Mouse (Mus musculus) heart, postnatal 0 days (tissue): ENCODE measurements around the gene Arhgap15. TPM values are rescaled to one million over a fixed set of nuclear protein-coding genes. Genes with fewer than 3 reads are reported as not detected.

Source experiments
- ATAC-seq: fragments of 200-750 bp; cut with Nextera tagmentation; 2 replicates; pipeline ENCODE4 v1.8.0; 2017; ENCODE audit warnings: low read depth, moderate number of reproducible peaks, moderate library complexity; ENCODE audit not compliant: insufficient read depth
- DNase-seq: peaks from one replicate; pipeline ENCODE4 v3.0.0-alpha.2; 2016; ENCODE audit warnings: low spot score
- H3K27ac ChIP-seq: fragments of 300-500 bp; sonication (generic); 2 replicates; pipeline ENCODE4 v1.5.1; 2014; ENCODE audit warnings: low read depth, mild to moderate bottlenecking
- H3K27me3 ChIP-seq: fragments of 300-500 bp; sonication (generic); 2 replicates; pipeline ENCODE4 v1.6.1; 2014; ENCODE audit warnings: low read length, mixed read lengths; ENCODE audit not compliant: control insufficient read depth, insufficient read depth
- H3K36me3 ChIP-seq: fragments of 300-500 bp; sonication (generic); replicated peaks from 2 replicates; pipeline ENCODE4 v1.6.1; 2014; ENCODE audit warnings: low read length, mixed read lengths; ENCODE audit not compliant: control insufficient read depth, insufficient read depth
- H3K4me1 ChIP-seq: fragments of 300-500 bp; sonication (generic); 2 replicates; pipeline ENCODE4 v1.6.1; 2014; ENCODE audit warnings: antibody characterized with exemption; ENCODE audit not compliant: control insufficient read depth, insufficient read depth
- H3K4me2 ChIP-seq: fragments of 300-500 bp; sonication (generic); 2 replicates; pipeline ENCODE4 v1.6.1; 2014; ENCODE audit warnings: low read depth, mild to moderate bottlenecking, low read length, moderate library complexity
- H3K4me3 ChIP-seq: fragments of 300-500 bp; sonication (generic); 2 replicates; pipeline ENCODE4 v1.5.1; 2014; ENCODE audit warnings: low read depth, low read length
- H3K9ac ChIP-seq: fragments of 300-500 bp; sonication (generic); replicated peaks from 2 replicates; pipeline ENCODE4 v1.6.1; 2014; ENCODE audit warnings: low read depth, low read length, mixed read lengths
- H3K9me3 ChIP-seq: fragments of 300-500 bp; sonication (generic); replicated peaks from 2 replicates; pipeline ENCODE4 v1.6.1; 2016; ENCODE audit warnings: low read length; ENCODE audit not compliant: control insufficient read depth
- CTCF ChIP-seq: IDR thresholded peaks from 2 replicates; pipeline ENCODE4 v1.5.1; 2016; ENCODE audit warnings: antibody characterized with exemption, control low read depth, low read depth
- EP300 ChIP-seq: IDR thresholded peaks from 2 replicates; pipeline ENCODE4 v1.6.1; 2016; ENCODE audit warnings: antibody characterized with exemption, low read depth
- WGBS: fragments of 180-500 bp; shearing (Covaris S2); extraction: QIAGEN DNeasy Blood & Tissue Kit; methylation state at CpG from one replicate; pipeline ENCODE4 v1.1.7; 2014; 5-methylcytosine and 5-hydroxymethylcytosine counted together
- polyA plus RNA-seq: library from polyadenylated mRNA; unstranded; fragments of >200 nt; fragmentation: Nextera tagmentation; extraction: Ambion mirVana; gene quantifications from 2 replicates; pipeline ENCODE4 v1.2.1, GENCODE M21; 2015
- total RNA-seq: library from RNA; depleted of rRNA; stranded (reverse); fragments of >200 nt; gene quantifications from 2 replicates; pipeline ENCODE4 v1.2.3, GENCODE M21; 2014; ENCODE audit warnings: low replicate concordance

The Arhgap15 gene
- total and polyA plus RNA-seq, 2 experiments from 2014 or later, result 0.46 to 1.7 TPM

GRCm38 (mm10) chr2:43939196-43939595 lies 190.6 kb downstream of the Arhgap15 start:
- TF ChIP-seq EP300 (no peak), CTCF (no peak)
- no peak overlapping the region for H3K4me2 ChIP-seq
- H3K27ac ChIP-seq, result no peak overlapping the region
- DNase-seq (no peak), ATAC-seq (no peak)
- no peaks in the 10 kb centered on the region for H3K9me3 ChIP-seq
- H3K4me3 ChIP-seq, result no peak overlapping the region
- 73% methylated on average over 5 of the region's 5 CpGs for WGBS
- no peaks in the 10 kb centered on the region for H3K4me1 ChIP-seq
- no peak overlapping the region for H3K9ac ChIP-seq
- H3K27me3 ChIP-seq, result no peaks in the 10 kb centered on the region
- no peaks in the 10 kb centered on the region for H3K36me3 ChIP-seq

GRCm38 (mm10) chr2:43945679-43946078 lies 197.1 kb downstream of the Arhgap15 start:
- Histone ChIP-seq H3K4me1 (no peaks in the 10 kb centered on the region), H3K27ac (no peak overlapping the region), H3K36me3 (no peaks in the 10 kb centered on the region), H3K9me3 (no peaks in the 10 kb centered on the region), H3K9ac (no peak overlapping the region), H3K27me3 (no peaks in the 10 kb centered on the region), H3K4me3 (no peak overlapping the region), H3K4me2 (no peak overlapping the region)
- no peak for TF ChIP-seq EP300
- TF ChIP-seq CTCF, result no peak
- ATAC-seq (no peak), DNase-seq (no peak)
- 61% methylated on average over 2 of the region's 2 CpGs for WGBS

GRCm38 (mm10) chr2:43949775-43950492 lies 201.3 kb downstream of the Arhgap15 start:
- no peak for ATAC-seq
- 78% methylated on average over 13 of the region's 13 CpGs for WGBS
- Histone ChIP-seq H3K4me2 (no peak overlapping the region), H3K9ac (no peak overlapping the region), H3K9me3 (no peaks in the 10 kb centered on the region), H3K4me3 (no peak overlapping the region), H3K27ac (no peak overlapping the region), H3K36me3 (no peaks in the 10 kb centered on the region), H3K4me1 (no peaks in the 10 kb centered on the region), H3K27me3 (no peaks in the 10 kb centered on the region)
- DNase-seq, result no peak
- no peak for TF ChIP-seq EP300
- no peak for TF ChIP-seq CTCF

GRCm38 (mm10) chr2:43950741-43951140 lies 202.1 kb downstream of the Arhgap15 start:
- no peak for TF ChIP-seq CTCF
- no peak for TF ChIP-seq EP300
- WGBS, result 68% methylated on average over 6 of the region's 6 CpGs
- Histone ChIP-seq H3K4me2 (no peak overlapping the region), H3K9me3 (no peaks in the 10 kb centered on the region), H3K27ac (no peak overlapping the region), H3K9ac (no peak overlapping the region), H3K4me3 (no peak overlapping the region), H3K36me3 (no peaks in the 10 kb centered on the region), H3K27me3 (no peaks in the 10 kb centered on the region), H3K4me1 (no peaks in the 10 kb centered on the region)
- DNase-seq (no peak), ATAC-seq (no peak)

GRCm38 (mm10) chr2:43959189-43959588 lies 210.6 kb downstream of the Arhgap15 start:
- no peak overlapping the region for H3K27ac ChIP-seq

GRCm38 (mm10) chr2:43962466-43962865 lies 213.8 kb downstream of the Arhgap15 start:
- Histone ChIP-seq H3K4me2 (no peak overlapping the region), H3K27ac (no peak overlapping the region), H3K4me1 (no peaks in the 10 kb centered on the region), H3K9me3 (no peaks in the 10 kb centered on the region), H3K27me3 (no peaks in the 10 kb centered on the region), H3K4me3 (no peak overlapping the region), H3K9ac (no peak overlapping the region), H3K36me3 (no peaks in the 10 kb centered on the region)
- TF ChIP-seq CTCF (no peak), EP300 (no peak)
- DNase-seq, result no peak
- 64% methylated on average over 5 of the region's 5 CpGs for WGBS
- ATAC-seq, result no peak

More at GRCm38 (mm10) chr2:43959189-43959588, 210.6 kb downstream of the Arhgap15 start:
- no peak for DNase-seq
- no peak for TF ChIP-seq CTCF
- TF ChIP-seq EP300, result no peak
- Histone ChIP-seq H3K4me2 (no peak overlapping the region), H3K4me1 (no peaks in the 10 kb centered on the region), H3K36me3 (no peaks in the 10 kb centered on the region), H3K27me3 (no peaks in the 10 kb centered on the region), H3K9me3 (no peaks in the 10 kb centered on the region), H3K4me3 (no peak overlapping the region), H3K9ac (no peak overlapping the region)
- no peak for ATAC-seq
